Mouse (Mus musculus) MEL (cell line): ENCODE measurements around the gene Creg1. TPM values are rescaled to one million over a fixed set of nuclear protein-coding genes. Genes with fewer than 3 reads are reported as not detected.

ENCODE experiments used
- DNase-seq: peaks from one replicate; pipeline ENCODE4 v3.0.0; 2011; ENCODE audit warnings: low read depth, low spot score
- H3K27ac ChIP-seq: 2 replicates; pipeline ENCODE4 v1.5.1; 2012; ENCODE audit warnings: low read depth, mild to moderate bottlenecking, control low read depth, low read length, moderate library complexity; ENCODE audit not compliant: control insufficient read depth
- H3K27me3 ChIP-seq, 2 experiments: fragments of 150-350 bp in 1 of 2; sonication (generic) in 1 of 2; 2 replicates each; pipeline ENCODE4 v1.6.1; 2012; ENCODE audit warnings: low read length in 2 of 2, mild to moderate bottlenecking in 2 of 2, improper control_type of control experiment in 1 of 2, moderate library complexity in 1 of 2; ENCODE audit not compliant: insufficient read depth in 2 of 2, control insufficient read depth in 1 of 2
- H3K36me3 ChIP-seq, 2 experiments: 2 replicates each; pipeline ENCODE4 v1.6.1; 2012 to 2014; ENCODE audit warnings: low read length in 2 of 2, improper control_type of control experiment in 1 of 2, inconsistent platforms in 1 of 2, mild to moderate bottlenecking in 1 of 2; ENCODE audit not compliant: insufficient read depth in 2 of 2, control insufficient read depth in 1 of 2
- H3K4me1 ChIP-seq, 2 experiments: fragments of 150-350 bp in 1 of 2; sonication (generic) in 1 of 2; 2 replicates each; pipeline ENCODE4 v1.6.1; 2012; ENCODE audit warnings: low read length in 2 of 2, improper control_type of control experiment in 1 of 2, mild to moderate bottlenecking in 1 of 2; ENCODE audit not compliant: insufficient read depth in 2 of 2, control insufficient read depth in 1 of 2
- H3K4me3 ChIP-seq, 2 experiments: fragments of 150-350 bp in 1 of 2; sonication (generic) in 1 of 2; 2 replicates each; pipeline ENCODE4 v1.5.1; 2012; ENCODE audit warnings: low read depth in 2 of 2, low read length in 2 of 2, mild to moderate bottlenecking in 2 of 2, moderate library complexity in 2 of 2, control low read depth in 1 of 2, improper control_type of control experiment in 1 of 2; ENCODE audit not compliant: control insufficient read depth in 1 of 2, insufficient read depth in 1 of 2
- H3K79me2 ChIP-seq: 2 replicates; pipeline ENCODE4 v1.6.1; 2012; ENCODE audit warnings: mild to moderate bottlenecking, low read length, moderate library complexity; ENCODE audit not compliant: control insufficient read depth, poor library complexity, insufficient read depth
- H3K9ac ChIP-seq: 2 replicates; pipeline ENCODE4 v1.6.1; 2012; ENCODE audit warnings: low read depth, mild to moderate bottlenecking, control low read depth, low read length, moderate library complexity; ENCODE audit not compliant: control insufficient read depth, poor library complexity, severe bottlenecking
- H3K9me3 ChIP-seq: fragments of 150-350 bp; sonication (generic); replicated peaks from 2 replicates; pipeline ENCODE4 v1.6.1; 2012; ENCODE audit warnings: mild to moderate bottlenecking, low read length, improper control_type of control experiment, moderate library complexity; ENCODE audit not compliant: insufficient read depth
- BHLHE40 ChIP-seq: IDR thresholded peaks from 2 replicates; pipeline ENCODE4 v1.6.1; 2012; ENCODE audit warnings: low read depth, mild to moderate bottlenecking, inconsistent platforms, low read length, improper control_type of control experiment, borderline replicate concordance
- CHD1 ChIP-seq: IDR thresholded peaks from 2 replicates; pipeline ENCODE4 v1.6.1; 2012; ENCODE audit warnings: low read depth, mild to moderate bottlenecking, inconsistent platforms, low read length, improper control_type of control experiment
- CHD2 ChIP-seq: IDR thresholded peaks from 2 replicates; pipeline ENCODE4 v1.6.1; 2011; ENCODE audit warnings: low read length, improper control_type of control experiment
- CTCF ChIP-seq, 3 experiments: IDR thresholded peaks in 2 of 3; conservative IDR thresholded peaks in 1 of 3; 2 replicates each; pipeline ENCODE4 v1.5.1; 2011 to 2012; ENCODE audit warnings: low read length in 3 of 3, low read depth in 2 of 3, mild to moderate bottlenecking in 2 of 3, improper control_type of control experiment in 1 of 3, inconsistent platforms in 1 of 3, mixed read lengths in 1 of 3, moderate library complexity in 1 of 3; ENCODE audit not compliant: control insufficient read depth in 1 of 3, insufficient read depth in 1 of 3, poor library complexity in 1 of 3, severe bottlenecking in 1 of 3
- E2F4 ChIP-seq: IDR thresholded peaks from 2 replicates; pipeline ENCODE4 v1.6.1; 2011; ENCODE audit warnings: low read depth, low read length, improper control_type of control experiment, borderline replicate concordance
- EP300 ChIP-seq, 2 experiments: IDR thresholded peaks; 2 replicates each; pipeline ENCODE4 v1.6.1; 2011; ENCODE audit warnings: improper control_type of control experiment in 2 of 2, low read length in 2 of 2, low read depth in 1 of 2, mild to moderate bottlenecking in 1 of 2
- ETS1 ChIP-seq: IDR thresholded peaks from 2 replicates; pipeline ENCODE4 v1.6.1; 2012; ENCODE audit warnings: low read depth, mild to moderate bottlenecking, inconsistent platforms, low read length, improper control_type of control experiment, moderate library complexity
- GABPA ChIP-seq: IDR thresholded peaks from 2 replicates; pipeline ENCODE4 v1.6.1; 2012; ENCODE audit warnings: low read depth, mild to moderate bottlenecking, inconsistent platforms, low read length, improper control_type of control experiment, moderate library complexity
- GATA1 ChIP-seq: IDR thresholded peaks from 2 replicates; pipeline ENCODE4 v1.6.1; 2011; ENCODE audit warnings: low read depth, low read length, improper control_type of control experiment
- HCFC1 ChIP-seq: IDR thresholded peaks from 2 replicates; pipeline ENCODE4 v1.6.1; 2012; ENCODE audit warnings: low read depth, mild to moderate bottlenecking, inconsistent platforms, low read length, improper control_type of control experiment, moderate library complexity
- JUND ChIP-seq: IDR thresholded peaks from 2 replicates; pipeline ENCODE4 v1.6.1; 2011; ENCODE audit warnings: low read depth, mild to moderate bottlenecking, improper control_type of control experiment, low read length
- KAT2A ChIP-seq: conservative IDR thresholded peaks from 2 replicates; pipeline ENCODE4 v1.6.1; 2012; ENCODE audit warnings: low read depth, low read length, improper control_type of control experiment, inconsistent platforms
- MAFK ChIP-seq: IDR thresholded peaks from 2 replicates; pipeline ENCODE4 v1.6.1; 2011; ENCODE audit warnings: low read depth, mild to moderate bottlenecking, low read length, improper control_type of control experiment, borderline replicate concordance
- MAX ChIP-seq: IDR thresholded peaks from 2 replicates; pipeline ENCODE4 v1.6.1; 2011; ENCODE audit warnings: low read length, improper control_type of control experiment
- MAZ ChIP-seq: IDR thresholded peaks from 2 replicates; pipeline ENCODE4 v1.6.1; 2012; ENCODE audit warnings: low read depth, mild to moderate bottlenecking, inconsistent platforms, low read length, improper control_type of control experiment
- MEF2A ChIP-seq: IDR thresholded peaks from 2 replicates; pipeline ENCODE4 v1.6.1; 2014; ENCODE audit warnings: low read depth, mild to moderate bottlenecking, inconsistent platforms, low read length, improper control_type of control experiment; ENCODE audit not compliant: poor library complexity, insufficient replicate concordance, severe bottlenecking; ENCODE audit errors: extremely low read depth
- MXI1 ChIP-seq: IDR thresholded peaks from 2 replicates; pipeline ENCODE4 v1.6.1; 2011; ENCODE audit warnings: mild to moderate bottlenecking, low read depth, low read length, improper control_type of control experiment
- NELFE ChIP-seq: IDR thresholded peaks from 2 replicates; pipeline ENCODE4 v1.6.1; 2011; ENCODE audit warnings: low read depth, low read length, improper control_type of control experiment
- NRF1 ChIP-seq: IDR thresholded peaks from 2 replicates; pipeline ENCODE4 v1.6.1; 2014; ENCODE audit warnings: low read depth, mild to moderate bottlenecking, inconsistent platforms, low read length, improper control_type of control experiment, moderate library complexity; ENCODE audit not compliant: poor library complexity, insufficient read depth, severe bottlenecking
- POLR2A ChIP-seq, 2 experiments: IDR thresholded peaks; 2 replicates each; pipeline ENCODE4 v1.6.1; 2011 to 2012; ENCODE audit warnings: low read length in 2 of 2, mild to moderate bottlenecking in 2 of 2, control low read depth in 1 of 2, improper control_type of control experiment in 1 of 2, low read depth in 1 of 2, moderate library complexity in 1 of 2; ENCODE audit not compliant: control insufficient read depth in 1 of 2, insufficient read depth in 1 of 2, poor library complexity in 1 of 2
- POLR2AphosphoS2 ChIP-seq: IDR thresholded peaks from 2 replicates; pipeline ENCODE4 v1.6.1; 2011; ENCODE audit warnings: low read length, improper control_type of control experiment
- POLR2AphosphoS5 ChIP-seq: IDR thresholded peaks from 2 replicates; pipeline ENCODE4 v1.6.1; 2012; ENCODE audit warnings: low read depth, borderline replicate concordance, mild to moderate bottlenecking, inconsistent platforms, low read length, moderate library complexity, mixed read lengths
- RAD21 ChIP-seq: IDR thresholded peaks from 2 replicates; pipeline ENCODE4 v1.6.1; 2011; ENCODE audit warnings: mild to moderate bottlenecking, low read depth, low read length, improper control_type of control experiment
- RCOR1 ChIP-seq: IDR thresholded peaks from 2 replicates; pipeline ENCODE4 v1.6.1; 2012; ENCODE audit warnings: low read depth, mild to moderate bottlenecking, inconsistent platforms, low read length, improper control_type of control experiment
- SIN3A ChIP-seq: IDR thresholded peaks from 2 replicates; pipeline ENCODE4 v1.6.1; 2012; ENCODE audit warnings: low read length, improper control_type of control experiment, inconsistent platforms
- SMC3 ChIP-seq: IDR thresholded peaks from 2 replicates; pipeline ENCODE4 v1.6.1; 2011; ENCODE audit warnings: low read depth, low read length, improper control_type of control experiment
- TAL1 ChIP-seq: IDR thresholded peaks from 2 replicates; pipeline ENCODE4 v1.6.1; 2012; ENCODE audit warnings: mild to moderate bottlenecking, inconsistent platforms, low read length, moderate library complexity, mixed read lengths
- TBP ChIP-seq: IDR thresholded peaks from 2 replicates; pipeline ENCODE4 v1.8.0; 2011; ENCODE audit warnings: low read depth, low read length, improper control_type of control experiment
- TCF12 ChIP-seq: IDR thresholded peaks from 2 replicates; pipeline ENCODE4 v1.6.1; 2014; ENCODE audit warnings: low read depth, mild to moderate bottlenecking, inconsistent platforms, low read length, improper control_type of control experiment, moderate library complexity
- UBTF ChIP-seq: IDR thresholded peaks from 2 replicates; pipeline ENCODE4 v1.6.1; 2012; ENCODE audit warnings: low read depth, mild to moderate bottlenecking, inconsistent platforms, low read length, improper control_type of control experiment, moderate library complexity, borderline replicate concordance; ENCODE audit not compliant: insufficient read depth
- USF1 ChIP-seq: IDR thresholded peaks from 2 replicates; pipeline ENCODE4 v1.6.1; 2014; ENCODE audit warnings: low read depth, mild to moderate bottlenecking, inconsistent platforms, low read length, improper control_type of control experiment, moderate library complexity
- USF2 ChIP-seq, 2 experiments: IDR thresholded peaks; 2 replicates each; pipeline ENCODE4 v1.6.1; 2011 to 2012; ENCODE audit warnings: improper control_type of control experiment in 2 of 2, low read length in 2 of 2, borderline replicate concordance in 1 of 2, inconsistent platforms in 1 of 2, low read depth in 1 of 2, mild to moderate bottlenecking in 1 of 2; ENCODE audit not compliant: insufficient read depth in 1 of 2
- ZC3H11A ChIP-seq: IDR thresholded peaks from 2 replicates; pipeline ENCODE4 v1.6.1; 2012; ENCODE audit warnings: low read depth, mild to moderate bottlenecking, inconsistent platforms, low read length, improper control_type of control experiment
- ZKSCAN1 ChIP-seq: IDR thresholded peaks from 2 replicates; pipeline ENCODE4 v1.6.1; 2012; ENCODE audit warnings: low read depth, mild to moderate bottlenecking, inconsistent platforms, low read length, improper control_type of control experiment, moderate library complexity
- ZMIZ1 ChIP-seq: IDR thresholded peaks from 2 replicates; pipeline ENCODE4 v1.6.1; 2012; ENCODE audit warnings: low read depth, mild to moderate bottlenecking, inconsistent platforms, low read length, improper control_type of control experiment, moderate library complexity
- ZNF384 ChIP-seq: IDR thresholded peaks from 2 replicates; pipeline ENCODE4 v1.6.1; 2012; ENCODE audit warnings: low read depth, mild to moderate bottlenecking, inconsistent platforms, low read length, improper control_type of control experiment
- polyA plus RNA-seq, 2 experiments: library from polyadenylated mRNA; stranded (reverse) in 1 of 2; unstranded in 1 of 2; fragments of >175 nt in 1 of 2; fragments of >200 nt in 1 of 2; gene quantifications; 2 replicates each; pipeline versions ENCODE4 v1.2.1 to v1.2.4; 2012; ENCODE audit warnings: low replicate concordance in 2 of 2, low read depth in 1 of 2; ENCODE audit not compliant: insufficient read length in 2 of 2, insufficient read depth in 1 of 2, missing spikeins in 1 of 2
- total RNA-seq: library from RNA; depleted of rRNA; stranded (reverse); fragments of 300-350 nt; gene quantifications from 2 replicates; pipeline ENCODE4 v1.2.3, GENCODE M21; 2012

The Creg1 gene
- total and polyA plus RNA-seq, 3 experiments: 83.6 to 184 TPM; not detected in 1

DNA sequence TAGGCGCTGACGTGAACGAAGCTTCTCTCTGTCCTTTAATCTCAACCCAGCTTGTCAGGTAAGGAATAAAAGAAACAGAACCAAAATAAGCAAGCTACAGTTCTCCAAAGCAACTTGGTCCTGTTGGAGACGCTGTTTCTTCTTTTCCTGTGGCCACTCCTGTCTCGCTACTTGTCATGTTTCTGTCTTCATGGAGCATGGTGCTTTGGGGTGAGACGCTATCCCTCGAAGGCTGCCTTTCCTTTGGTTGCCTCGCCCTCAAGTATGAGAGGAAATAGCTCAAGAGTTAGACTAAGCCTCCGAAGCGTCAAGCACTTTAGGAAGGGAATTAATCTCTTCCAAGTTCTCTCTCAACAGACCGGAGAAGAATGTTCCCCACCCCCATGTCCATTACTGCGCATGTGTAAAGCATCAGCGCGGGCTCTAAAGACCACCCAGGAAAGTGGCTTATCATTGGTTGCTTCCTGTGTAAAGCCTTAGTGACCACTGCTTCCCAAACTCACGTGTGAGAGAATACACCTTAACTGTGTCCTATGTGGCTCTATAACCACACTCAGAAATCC lies 44.9 kb upstream of the Creg1 start:
- H3K9ac ChIP-seq: peak overlapping the region; percentile 77
- peak; percentile 7 to 26; a peak in 1 of 4 replicates for TF ChIP-seq EP300 (IDR thresholded peaks at IDR 0.05; ENCODE audit: low read depth in 1 of 2, low read length in 2 of 2)
- no peak for TF ChIP-seq CTCF (IDR thresholded peaks at IDR 0.05 in 2 of 3, conservative IDR thresholded peaks at IDR 0.05 in 1 of 3; ENCODE audit: control insufficient read depth in 1 of 3, insufficient read depth in 1 of 3, low read depth in 2 of 3, low read length in 3 of 3, poor library complexity in 1 of 3, severe bottlenecking in 1 of 3)
- no peak for TF ChIP-seq UBTF
- peak; percentile 16; the same call in 1 of the 2 replicates for TF ChIP-seq TBP
- TF ChIP-seq KAT2A: no peak
- no peak for TF ChIP-seq CHD2
- peak; percentile 46; the same call in 1 of the 2 replicates for TF ChIP-seq MXI1
- no peak for TF ChIP-seq POLR2AphosphoS5
- no peak for TF ChIP-seq JUND
- no peak for TF ChIP-seq RCOR1
- peak; percentile 73 for TF ChIP-seq NRF1
- no peak for TF ChIP-seq MAZ
- no peak; the same call in 1 of the 2 replicates for TF ChIP-seq ZMIZ1
- no peak for TF ChIP-seq CHD1
- no peak for TF ChIP-seq ZKSCAN1
- TF ChIP-seq NELFE: peak; percentile 4
- TF ChIP-seq MAX: peak; percentile 8; the same call in 1 of the 2 replicates
- peak; percentile 9; the same call in 1 of the 2 replicates for TF ChIP-seq SIN3A
- no peak for TF ChIP-seq MAFK
- TF ChIP-seq RAD21: no peak
- no peak for TF ChIP-seq GATA1
- no peak for TF ChIP-seq ZC3H11A
- no peak for TF ChIP-seq POLR2AphosphoS2
- TF ChIP-seq TCF12: no peak
- TF ChIP-seq USF2 (IDR thresholded peaks at IDR 0.05; ENCODE audit: borderline replicate concordance in 1 of 2, insufficient read depth in 1 of 2, low read depth in 1 of 2, low read length in 2 of 2): no peak
- TF ChIP-seq TAL1: no peak
- peak in 1 of 2 experiments; percentile 40; a peak in 2 of 4 replicates for TF ChIP-seq POLR2A (IDR thresholded peaks at IDR 0.05; ENCODE audit: control insufficient read depth in 1 of 2, insufficient read depth in 1 of 2, low read depth in 1 of 2, low read length in 2 of 2, poor library complexity in 1 of 2)
- TF ChIP-seq ETS1: no peak; the same call in 1 of the 2 replicates
- no peak for TF ChIP-seq MEF2A
- TF ChIP-seq SMC3: no peak
- TF ChIP-seq BHLHE40: peak; percentile 81
- peak; percentile 80 for TF ChIP-seq E2F4
- TF ChIP-seq USF1: no peak
- no peak for TF ChIP-seq ZNF384
- no peak for TF ChIP-seq HCFC1
- TF ChIP-seq GABPA: no peak

More for the DNA sequence above, 44.9 kb upstream of the Creg1 start:
- H3K36me3 ChIP-seq: peaks cover 0 to 16% of the 10 kb centered on the region in 2 experiments; a peak in 2 of 4 replicates
- no peaks in the 10 kb centered on the region for H3K9me3 ChIP-seq
- peak overlapping the region; percentile 92 for H3K27ac ChIP-seq
- no peaks in the 10 kb centered on the region for H3K27me3 ChIP-seq
- H3K4me1 ChIP-seq: peaks cover 3 to 27% of the 10 kb centered on the region in 2 experiments; a peak in 3 of 4 replicates
- peak overlapping the region; percentile 51 to 60 for H3K4me3 ChIP-seq
- DNase-seq: peak; percentile 72
- no peaks in the 10 kb centered on the region; the same call in 1 of the 2 replicates for H3K79me2 ChIP-seq
